Mouse (Mus musculus) lung, postnatal 14 days (tissue): ENCODE data around the gene Gm28778.
"Not testable (repeated sequence)": the region's sequence is repeated elsewhere in the genome, so short reads cannot be mapped to it uniquely, and the experiment has no call there.

ENCODE experiments used
- DNase-seq: peaks from one replicate; pipeline ENCODE4 v3.0.0; 2021

Gene Gm28778

GRCm38 (mm10) chr1:53296581-53297383 is at the start of gene Gm28778, which contains the start of the genes Pms1 and Ormdl1:
TSS of gene Gm28778 (plus strand) at chr1:53297111.
TSS of gene Pms1 (minus strand) at chr1:53297018.
TSS of gene Ormdl1 (plus strand) at chr1:53297095.
- peak; percentile 95 for DNase-seq

- not testable (repeated sequence) for DNase-seq
Measured at GRCm38 (mm10) chr1:53264958-53265612, 31.8 kb upstream of the Gm28778 start.

GRCm38 (mm10) chr1:53269901-53270300 is 27.0 kb upstream of the Gm28778 start:
- DNase-seq = no peak

GRCm38 (mm10) chr1:53272646-53273045 is 24.3 kb upstream of the Gm28778 start:
- DNase-seq = peak; percentile 13

GRCm38 (mm10) chr1:53291197-53291596 is 5.7 kb upstream of the Gm28778 start:
- no peak for DNase-seq

- no peak for DNase-seq
Measured at GRCm38 (mm10) chr1:53300506-53300905, 3.6 kb downstream of the Gm28778 start.

GRCm38 (mm10) chr1:53312989-53313967 is 16.4 kb downstream of the Gm28778 start, which contains the start of gene Osgepl1:
TSS of gene Osgepl1 (plus strand) at chr1:53313624.
- DNase-seq = peak; percentile 88

GRCm38 (mm10) chr1:53321662-53322344 is 24.9 kb downstream of the Gm28778 start:
- no peak for DNase-seq

GRCm38 (mm10) chr1:53323254-53323653 is 26.3 kb downstream of the Gm28778 start:
- no peak for DNase-seq

- no peak for DNase-seq
Measured at GRCm38 (mm10) chr1:53324277-53324676, 27.4 kb downstream of the Gm28778 start.

- no peak for DNase-seq
Measured at GRCm38 (mm10) chr1:53324827-53325494, 28.1 kb downstream of the Gm28778 start.

- DNase-seq = not testable (repeated sequence)
Measured at GRCm38 (mm10) chr1:53333527-53333926, 36.6 kb downstream of the Gm28778 start.

GRCm38 (mm10) chr1:53335465-53335864 is 38.6 kb downstream of the Gm28778 start:
- no peak for DNase-seq

- DNase-seq = not testable (repeated sequence)
Measured at GRCm38 (mm10) chr1:53337403-53337802, 40.5 kb downstream of the Gm28778 start.

GRCm38 (mm10) chr1:53341071-53341470 is 44.2 kb downstream of the Gm28778 start:
- no peak for DNase-seq

- DNase-seq = peak; percentile 97
Measured at GRCm38 (mm10) chr1:53352327-53353261, 55.7 kb downstream of the Gm28778 start, which contains the start of the genes Asdurf, Gm28551 and Asnsd1. TSS of gene Asdurf (minus strand) at chr1:53352619. TSS of gene Gm28551 (minus strand) at chr1:53352667. TSS of gene Asnsd1 (minus strand) at chr1:53352752.

GRCm38 (mm10) chr1:53358988-53359387 is 62.1 kb downstream of the Gm28778 start:
- no peak for DNase-seq
